Mouse (Mus musculus): Measurements from ENCODE around the gene Gm20388. TPM values are rescaled to one million over a fixed set of nuclear protein-coding genes. Genes with fewer than 3 reads are reported as not detected.
A peak's percentile ranks its signal among the peaks of the same experiment; 100 is the strongest.

The Gm20388 gene
- polyA plus RNA-seq, 1 experiment from 2014 or later, result 5.5 TPM

- H3K27me3 ChIP-seq (ENCODE audit: poor library complexity, severe bottlenecking), result peaks cover 86% of the 10 kb centered on the region
- no peaks in the 10 kb centered on the region for H3K9me3 ChIP-seq
- peaks cover 73% of the 10 kb centered on the region for H3K4me1 ChIP-seq
- DNase-seq (ENCODE audit: extremely low spot score, low spot score), result peak; percentile 66
- no peaks in the 10 kb centered on the region for H3K36me3 ChIP-seq (replicated peaks)
- no peak overlapping the region for H3K4me3 ChIP-seq
- peak overlapping the region; percentile 56; the same call in 1 of the 2 replicates for H3K27ac ChIP-seq
- 35% methylated on average over 7 of the region's 7 CpGs for WGBS
These were observed 494.0 kb downstream of the Gm20388 start for GRCm38 (mm10) chr8:120404609-120405036.

- Histone ChIP-seq H3K9me3 (no peaks in the 10 kb centered on the region), H3K36me3 (replicated peaks) (no peaks in the 10 kb centered on the region), H3K27me3 (ENCODE audit: poor library complexity, severe bottlenecking) (peaks cover 89% of the 10 kb centered on the region), H3K4me1 (peaks cover 83% of the 10 kb centered on the region), H3K4me3 (no peak overlapping the region), H3K27ac (peak overlapping the region; percentile 6; the same call in 1 of the 2 replicates)
- 95% methylated on average over 12 of the region's 12 CpGs for WGBS
- DNase-seq (ENCODE audit: extremely low spot score, low spot score), result no peak
These were observed 495.5 kb downstream of the Gm20388 start for GRCm38 (mm10) chr8:120406008-120406632.

DNA sequence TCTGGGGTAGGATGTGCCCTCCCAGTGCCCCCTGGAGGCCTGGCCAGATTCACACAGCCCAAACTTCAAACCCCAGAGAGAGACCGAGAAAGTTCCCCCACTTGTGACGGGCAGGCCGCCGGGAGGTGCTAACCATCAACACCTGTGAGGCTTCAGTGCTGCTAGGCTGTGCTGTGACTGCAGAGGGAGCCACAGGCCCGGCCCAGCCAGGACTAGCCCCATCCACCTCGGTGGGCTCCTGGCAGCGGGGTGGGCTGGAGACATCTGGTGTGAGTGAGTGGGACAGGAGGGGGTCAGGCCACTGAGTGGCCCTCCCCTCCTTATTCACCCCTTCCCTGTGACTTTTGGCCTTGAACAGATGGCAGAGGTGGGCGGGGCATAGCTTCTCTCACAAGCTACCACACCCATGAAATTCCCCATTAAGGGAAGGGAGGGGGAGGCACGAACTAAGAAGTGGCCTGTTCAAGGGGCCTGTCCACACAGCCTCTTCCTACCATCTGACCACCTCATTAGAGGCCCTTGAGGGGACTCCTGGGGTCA lies 497.1 kb downstream of the Gm20388 start:
- Histone ChIP-seq H3K27ac (peak overlapping the region; percentile 75), H3K4me3 (peak overlapping the region; percentile 2; the same call in 1 of the 2 replicates), H3K27me3 (ENCODE audit: poor library complexity, severe bottlenecking) (peaks cover 91% of the 10 kb centered on the region), H3K4me1 (peaks cover 91% of the 10 kb centered on the region), H3K36me3 (replicated peaks) (no peaks in the 10 kb centered on the region), H3K9me3 (no peaks in the 10 kb centered on the region)
- peak; percentile 81 for DNase-seq (ENCODE audit: extremely low spot score, low spot score)
- 10% methylated on average over 9 of the region's 9 CpGs for WGBS

DNA sequence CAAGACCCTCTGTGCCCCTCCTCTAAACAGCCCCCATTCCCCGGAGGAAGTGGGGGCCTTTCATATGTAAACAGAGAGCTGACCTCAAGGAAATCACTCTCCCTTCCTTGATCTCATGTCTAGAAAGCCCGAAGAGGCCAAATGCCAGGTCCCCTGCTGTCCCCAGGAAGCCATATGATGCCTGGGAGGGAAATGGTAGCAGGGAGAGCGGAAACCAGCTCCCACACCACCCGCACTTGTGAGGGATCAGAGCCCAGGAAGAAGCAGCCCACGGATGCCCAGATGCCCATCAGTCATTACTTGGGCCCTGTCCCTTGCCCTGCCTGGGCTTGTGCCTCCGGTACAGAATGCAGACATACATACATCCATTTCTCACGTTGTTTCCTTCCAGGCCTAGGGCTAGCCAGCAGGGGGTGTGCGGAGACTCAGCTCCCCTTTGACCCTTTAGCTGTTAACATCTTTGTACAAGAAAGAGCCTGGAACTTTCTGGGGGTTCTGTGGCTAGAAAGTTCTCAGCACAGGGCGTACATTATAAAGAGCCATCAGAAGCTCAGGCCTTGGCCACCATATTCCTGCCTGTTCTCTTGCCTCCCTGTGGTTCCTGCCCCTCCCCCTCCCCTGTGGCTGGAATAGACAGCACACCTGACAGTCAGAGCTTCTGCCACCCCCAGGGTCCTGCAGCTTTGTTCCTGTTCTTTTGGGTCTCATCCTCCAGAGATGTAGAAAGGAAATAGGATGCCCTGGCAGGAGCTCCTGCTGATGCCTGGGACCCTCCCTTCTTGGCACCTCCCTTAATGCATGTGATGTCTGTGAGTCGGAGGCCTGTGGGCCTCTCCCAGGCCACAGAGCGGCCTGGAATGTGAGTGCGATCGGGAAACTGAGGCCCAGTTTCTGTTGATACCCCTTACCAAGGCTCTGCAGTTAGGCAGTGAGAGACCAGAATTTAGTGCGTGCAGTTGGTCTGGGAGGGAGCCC lies 497.9 kb downstream of the Gm20388 start:
- Histone ChIP-seq H3K27me3 (ENCODE audit: poor library complexity, severe bottlenecking) (peaks cover 91% of the 10 kb centered on the region), H3K27ac (peak overlapping the region; percentile 75), H3K9me3 (no peaks in the 10 kb centered on the region), H3K4me3 (peak overlapping the region; percentile 2; the same call in 1 of the 2 replicates), H3K36me3 (replicated peaks) (no peaks in the 10 kb centered on the region), H3K4me1 (peaks cover 92% of the 10 kb centered on the region)
- peak; percentile 44 for DNase-seq (ENCODE audit: extremely low spot score, low spot score)
- WGBS, result 44% methylated on average over 14 of the region's 14 CpGs

DNA sequence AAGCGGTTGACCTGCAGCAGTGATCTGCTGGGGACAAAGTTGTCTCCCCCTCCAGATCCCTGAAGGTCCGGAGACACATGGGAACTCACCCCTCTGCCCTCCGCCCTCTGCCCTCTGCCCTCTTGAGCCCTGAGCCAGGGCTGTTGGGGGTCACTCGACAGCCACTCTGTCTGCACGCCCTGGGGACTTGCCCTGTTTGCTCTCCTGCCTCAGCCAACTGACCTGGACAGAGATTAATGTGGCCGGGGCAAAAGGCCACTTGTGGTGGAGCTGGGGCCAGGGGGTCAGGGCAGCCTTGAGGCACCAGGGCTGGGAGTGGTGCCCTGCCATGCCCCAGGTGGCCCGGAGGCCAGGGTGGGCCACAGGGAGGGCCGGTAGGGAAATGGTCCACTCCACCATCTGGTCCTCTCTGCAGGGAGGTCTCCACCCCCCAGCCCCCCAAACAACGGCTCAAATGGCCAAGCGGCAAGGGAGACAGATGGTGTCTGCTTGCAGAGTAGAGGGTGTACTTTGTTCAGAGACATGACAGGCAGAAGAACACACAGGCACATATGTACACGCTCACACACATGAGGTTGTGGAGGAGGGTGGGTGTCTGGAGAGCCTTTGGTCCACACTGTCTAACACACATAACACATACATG lies 498.9 kb downstream of the Gm20388 start:
- Histone ChIP-seq H3K36me3 (replicated peaks) (no peaks in the 10 kb centered on the region), H3K27me3 (ENCODE audit: poor library complexity, severe bottlenecking) (peaks cover 92% of the 10 kb centered on the region), H3K4me3 (no peak overlapping the region), H3K9me3 (no peaks in the 10 kb centered on the region), H3K4me1 (peaks cover 92% of the 10 kb centered on the region), H3K27ac (peak overlapping the region; percentile 75)
- no peak for DNase-seq (ENCODE audit: extremely low spot score, low spot score)
- WGBS, result 51% methylated on average over 11 of the region's 11 CpGs

DNA sequence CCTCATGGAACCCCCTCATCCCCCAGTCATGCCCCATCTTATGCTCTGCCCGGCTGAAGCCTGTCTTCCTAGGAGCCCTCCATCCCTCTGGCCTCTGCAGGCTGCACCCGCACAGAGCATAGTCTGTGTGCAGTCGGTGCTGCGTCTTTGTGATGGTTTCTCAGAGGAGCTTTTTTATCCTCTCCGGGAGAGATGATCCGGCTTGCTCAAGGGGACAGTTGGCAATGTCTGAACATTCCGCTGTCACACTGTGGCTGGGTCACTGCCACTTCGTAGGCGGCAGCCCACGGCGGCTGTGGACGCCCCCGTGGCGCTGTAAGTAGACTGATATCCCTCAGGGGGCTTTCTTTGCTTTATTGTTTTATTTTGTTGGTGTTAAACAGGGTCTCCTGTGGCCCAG lies 500.4 kb downstream of the Gm20388 start:
- H3K27ac ChIP-seq, result peak overlapping the region; percentile 75
- H3K9me3 ChIP-seq, result no peaks in the 10 kb centered on the region
- H3K36me3 ChIP-seq (replicated peaks), result no peaks in the 10 kb centered on the region
- peaks cover 92% of the 10 kb centered on the region for H3K27me3 ChIP-seq (ENCODE audit: poor library complexity, severe bottlenecking)
- DNase-seq (ENCODE audit: extremely low spot score, low spot score), result no peak
- H3K4me1 ChIP-seq, result peaks cover 100% of the 10 kb centered on the region
- H3K4me3 ChIP-seq, result no peak overlapping the region
- WGBS, result 69% methylated on average over 14 of the region's 14 CpGs

GRCm38 (mm10) chr8:120411862-120412261 lies 501.2 kb downstream of the Gm20388 start:
- DNase-seq (ENCODE audit: extremely low spot score, low spot score), result no peak
- H3K4me3 ChIP-seq, result no peak overlapping the region; the same call in 1 of the 2 replicates
- peaks cover 88% of the 10 kb centered on the region for H3K27me3 ChIP-seq (ENCODE audit: poor library complexity, severe bottlenecking)
- H3K4me1 ChIP-seq, result peaks cover 100% of the 10 kb centered on the region
- H3K9me3 ChIP-seq, result no peaks in the 10 kb centered on the region
- 29% methylated on average over 8 of the region's 8 CpGs for WGBS
- no peaks in the 10 kb centered on the region for H3K36me3 ChIP-seq (replicated peaks)
- H3K27ac ChIP-seq, result peak overlapping the region; percentile 75

GRCm38 (mm10) chr8:120412357-120412756 lies 501.7 kb downstream of the Gm20388 start:
- H3K27ac ChIP-seq, result 0 out of 2 replicates have a peak overlapping the region, but pooled peaks have one; percentile 75
- peaks cover 100% of the 10 kb centered on the region for H3K4me1 ChIP-seq
- H3K9me3 ChIP-seq, result no peaks in the 10 kb centered on the region
- H3K36me3 ChIP-seq (replicated peaks), result no peaks in the 10 kb centered on the region
- WGBS, result 82% methylated on average over 4 of the region's 4 CpGs
- peaks cover 83% of the 10 kb centered on the region for H3K27me3 ChIP-seq (ENCODE audit: poor library complexity, severe bottlenecking)
- no peak overlapping the region; the same call in 1 of the 2 replicates for H3K4me3 ChIP-seq
- DNase-seq (ENCODE audit: extremely low spot score, low spot score), result no peak

DNA sequence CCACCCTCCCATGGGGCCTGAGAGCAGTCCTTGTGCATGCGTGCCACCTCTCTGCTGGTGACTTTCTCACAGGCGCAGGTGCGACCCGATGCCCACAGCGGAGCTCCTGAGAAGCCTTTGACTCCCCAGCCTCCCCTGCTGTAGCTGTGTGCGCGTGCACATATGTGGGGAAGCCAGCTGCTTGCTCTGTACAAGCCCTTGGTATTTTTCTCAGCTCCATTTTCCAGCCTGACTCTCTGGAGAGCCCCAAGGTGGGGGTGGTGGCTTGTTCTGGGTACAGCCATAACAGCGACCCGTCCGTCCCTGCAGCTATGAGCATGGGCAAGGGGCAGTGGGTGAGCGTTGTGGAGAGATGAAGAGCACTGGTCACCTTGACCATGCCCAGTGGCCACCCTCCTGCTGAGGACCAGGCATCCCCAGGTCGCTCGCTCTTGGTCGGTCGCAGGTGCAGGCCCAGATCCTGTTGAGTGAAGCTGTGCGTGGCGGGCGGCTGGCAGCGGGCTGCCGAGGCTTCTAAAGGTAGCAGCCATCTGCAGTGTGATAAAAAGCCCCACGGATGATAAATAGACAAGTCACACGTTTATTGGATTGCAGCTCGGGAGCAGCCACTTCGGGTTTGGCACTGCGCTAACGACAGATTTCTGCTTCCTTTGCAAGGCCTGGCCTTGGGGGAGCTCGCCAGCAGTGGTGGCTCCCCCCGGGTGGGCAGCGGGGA lies 502.4 kb downstream of the Gm20388 start:
- Histone ChIP-seq H3K27ac (peak overlapping the region; percentile 92), H3K9me3 (no peaks in the 10 kb centered on the region), H3K4me3 (no peak overlapping the region), H3K27me3 (ENCODE audit: poor library complexity, severe bottlenecking) (peaks cover 86% of the 10 kb centered on the region), H3K4me1 (peaks cover 100% of the 10 kb centered on the region), H3K36me3 (replicated peaks) (no peaks in the 10 kb centered on the region)
- no peak for DNase-seq (ENCODE audit: extremely low spot score, low spot score)
- WGBS, result 82% methylated on average over 29 of the region's 29 CpGs

- Histone ChIP-seq H3K27ac (peak overlapping the region; percentile 92), H3K9me3 (no peaks in the 10 kb centered on the region), H3K4me3 (no peak overlapping the region), H3K27me3 (ENCODE audit: poor library complexity, severe bottlenecking) (peaks cover 88% of the 10 kb centered on the region), H3K4me1 (peaks cover 100% of the 10 kb centered on the region), H3K36me3 (replicated peaks) (no peaks in the 10 kb centered on the region)
- WGBS, result 81% methylated on average over 6 of the region's 6 CpGs
- DNase-seq (ENCODE audit: extremely low spot score, low spot score), result no peak
These were observed 503.0 kb downstream of the Gm20388 start for GRCm38 (mm10) chr8:120413626-120413988.

GRCm38 (mm10) chr8:120414216-120414615 lies 503.6 kb downstream of the Gm20388 start:
- Histone ChIP-seq H3K27me3 (ENCODE audit: poor library complexity, severe bottlenecking) (peaks cover 88% of the 10 kb centered on the region), H3K36me3 (replicated peaks) (no peaks in the 10 kb centered on the region), H3K9me3 (no peaks in the 10 kb centered on the region), H3K27ac (peak overlapping the region; percentile 92), H3K4me1 (peaks cover 100% of the 10 kb centered on the region), H3K4me3 (no peak overlapping the region)
- 84% methylated on average over 4 of the region's 4 CpGs for WGBS
- DNase-seq (ENCODE audit: extremely low spot score, low spot score), result no peak

DNA sequence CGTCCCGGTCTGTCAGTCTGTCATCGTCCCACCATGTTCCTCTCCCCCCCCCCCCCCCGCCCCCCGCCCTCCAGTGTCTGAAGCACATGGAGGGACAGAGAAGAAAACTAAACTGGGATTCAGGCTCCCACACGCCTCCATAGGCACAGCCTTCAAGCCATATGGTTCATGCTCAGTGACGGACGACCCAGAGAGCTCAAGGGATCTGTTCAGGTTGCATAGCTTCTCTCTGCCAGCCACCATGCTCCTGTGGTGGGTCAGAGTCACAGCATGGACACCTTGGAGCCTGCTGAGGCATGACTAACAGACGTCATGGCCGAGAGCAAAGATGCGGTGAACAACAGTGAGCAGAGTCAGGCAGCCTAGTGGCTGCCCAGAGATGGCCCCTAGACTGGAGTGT lies 504.8 kb downstream of the Gm20388 start:
- Histone ChIP-seq H3K4me1 (peaks cover 100% of the 10 kb centered on the region), H3K4me3 (no peak overlapping the region), H3K27ac (peak overlapping the region; percentile 92), H3K36me3 (replicated peaks) (no peaks in the 10 kb centered on the region), H3K27me3 (ENCODE audit: poor library complexity, severe bottlenecking) (peaks cover 88% of the 10 kb centered on the region), H3K9me3 (no peaks in the 10 kb centered on the region)
- WGBS, result 68% methylated on average over 10 of the region's 11 CpGs
- DNase-seq (ENCODE audit: extremely low spot score, low spot score), result no peak
